Mouse (Mus musculus): Measurements from ENCODE around the gene Kank4.

DNA sequence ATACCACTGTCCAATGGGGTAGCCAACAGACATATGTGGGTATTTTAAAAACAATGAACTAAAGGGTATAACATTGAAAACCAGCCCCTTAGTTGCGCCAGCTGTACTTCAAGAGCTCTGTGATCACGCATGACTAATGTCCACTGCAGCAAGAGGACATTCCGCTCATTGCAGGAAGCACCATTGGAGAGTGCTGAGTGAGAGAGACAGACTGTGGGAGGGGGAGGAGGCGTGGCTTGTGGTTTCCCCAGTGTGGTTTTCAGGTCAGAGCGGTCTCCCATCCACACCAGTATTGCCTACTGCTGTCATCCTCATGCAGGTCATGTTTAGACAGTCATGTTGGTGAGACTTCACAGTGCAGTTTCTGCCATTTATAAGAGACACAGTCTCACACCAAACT lies 19.2 kb upstream of the Kank4 start:
- TF ChIP-seq CTCF (IDR thresholded peaks at IDR 0.05), result no peak
- TF ChIP-seq EP300 (IDR thresholded peaks at IDR 0.05; ENCODE audit: insufficient read depth, low read depth, low read length), result no peak
- no peak for TF ChIP-seq POLR2A (IDR thresholded peaks at IDR 0.05; ENCODE audit: insufficient read depth, low read depth, low read length)
